Mouse (Mus musculus) midbrain, embryonic 12.5 days (tissue): ENCODE data around the gene Ap2b1. TPM values are rescaled to one million over a fixed set of nuclear protein-coding genes. Genes with fewer than 3 reads are reported as not detected.

ENCODE experiments used
- ATAC-seq: fragments of 200-750 bp; cut with Nextera tagmentation; 2 replicates; pipeline ENCODE4 v1.8.0; 2017; ENCODE audit warnings: low read depth, moderate TSS enrichment, moderate library complexity; ENCODE audit not compliant: low FRiP score
- H3K27ac ChIP-seq: fragments of 300-500 bp; sonication (generic); replicated peaks from 2 replicates; pipeline ENCODE4 v1.5.1; 2016; ENCODE audit warnings: mild to moderate bottlenecking
- H3K27me3 ChIP-seq: fragments of 300-500 bp; sonication (generic); 2 replicates; pipeline ENCODE4 v1.6.1; 2016; ENCODE audit warnings: mild to moderate bottlenecking
- H3K36me3 ChIP-seq: fragments of 300-500 bp; sonication (generic); 2 replicates; pipeline ENCODE4 v1.6.1; 2016
- H3K4me1 ChIP-seq: fragments of 300-500 bp; sonication (generic); 2 replicates; pipeline ENCODE4 v1.6.1; 2016
- H3K4me2 ChIP-seq: fragments of 300-500 bp; sonication (generic); replicated peaks from 2 replicates; pipeline ENCODE4 v1.6.1; 2016; ENCODE audit warnings: mild to moderate bottlenecking, moderate library complexity
- H3K4me3 ChIP-seq: fragments of 300-500 bp; sonication (generic); 2 replicates; pipeline ENCODE4 v1.5.1; 2016; ENCODE audit warnings: mild to moderate bottlenecking
- H3K9ac ChIP-seq: fragments of 300-500 bp; sonication (generic); replicated peaks from 2 replicates; pipeline ENCODE4 v1.6.1; 2016; ENCODE audit warnings: mild to moderate bottlenecking, moderate library complexity
- H3K9me3 ChIP-seq: fragments of 300-500 bp; sonication (generic); 2 replicates; pipeline ENCODE4 v1.6.1; 2016; ENCODE audit warnings: mild to moderate bottlenecking
- WGBS: fragments of 180-500 bp; shearing (Covaris S2); methylation state at CpG from one replicate; pipeline ENCODE4 v1.1.7; 2016; 5-methylcytosine and 5-hydroxymethylcytosine counted together
- polyA plus RNA-seq: library from polyadenylated mRNA; unstranded; fragments of >200 nt; fragmentation: Nextera tagmentation; extraction: Ambion mirVana; gene quantifications from 2 replicates; pipeline ENCODE4 v1.2.1, GENCODE M21; 2016

Ap2b1 gene
- polyA plus RNA-seq, 1 experiment from 2014 or later: 107 TPM

DNA sequence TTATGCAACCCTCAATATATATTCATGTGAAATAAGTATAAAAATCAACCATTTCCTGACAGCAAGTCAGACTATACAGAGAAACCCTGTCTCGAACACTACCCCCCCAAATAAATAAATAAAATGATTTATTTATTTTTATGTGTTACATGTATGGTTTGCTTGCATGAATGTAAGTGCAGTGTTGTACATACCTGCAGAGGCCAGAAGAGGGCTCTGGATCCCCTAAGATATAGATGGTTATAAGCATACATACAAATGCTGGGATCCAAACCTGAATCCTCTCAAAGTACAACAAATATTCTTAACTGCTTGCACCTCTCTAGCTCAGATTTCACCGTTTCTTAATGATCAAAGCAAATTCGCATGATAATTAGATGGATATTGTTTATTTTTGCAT is 58.6 kb downstream of the Ap2b1 start:
- H3K4me3 ChIP-seq: no peak overlapping the region
- 63% methylated on average over 3 of the region's 3 CpGs for WGBS
- H3K27ac ChIP-seq: no peak overlapping the region
- H3K36me3 ChIP-seq: peaks cover 13% of the 10 kb centered on the region
- H3K27me3 ChIP-seq: no peaks in the 10 kb centered on the region
- no peak overlapping the region for H3K9ac ChIP-seq
- no peak for ATAC-seq
- no peak overlapping the region for H3K4me2 ChIP-seq
- no peaks in the 10 kb centered on the region; the same call in 1 of the 2 replicates for H3K4me1 ChIP-seq
- no peaks in the 10 kb centered on the region for H3K9me3 ChIP-seq

GRCm38 (mm10) chr11:83364656-83365055 is 65.8 kb downstream of the Ap2b1 start:
- Histone ChIP-seq H3K9me3 (no peaks in the 10 kb centered on the region), H3K4me3 (no peak overlapping the region), H3K4me1 (no peaks in the 10 kb centered on the region), H3K27ac (no peak overlapping the region), H3K4me2 (no peak overlapping the region), H3K27me3 (no peaks in the 10 kb centered on the region), H3K36me3 (peaks cover 49% of the 10 kb centered on the region), H3K9ac (no peak overlapping the region)
- WGBS: 96% methylated on average over 6 of the region's 6 CpGs
- no peak for ATAC-seq

DNA sequence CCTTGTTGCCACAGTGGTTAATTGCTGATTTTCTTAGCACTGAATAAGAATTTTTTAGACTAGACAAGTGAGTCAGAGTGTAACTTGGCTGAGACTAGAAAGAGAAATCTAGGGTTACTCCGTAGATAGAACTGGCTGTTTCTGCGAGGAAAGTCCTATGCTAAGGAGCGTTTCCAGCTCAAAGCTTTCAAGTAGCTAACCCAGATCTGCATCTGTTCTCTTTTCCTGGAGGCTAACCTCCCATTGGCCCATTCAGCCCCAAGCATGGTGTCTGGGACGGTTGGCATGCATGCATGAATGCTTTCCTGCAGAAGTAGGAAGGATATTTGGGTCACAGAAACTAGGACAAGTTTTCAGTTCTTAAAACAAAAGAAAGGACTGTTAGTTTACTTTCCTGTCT is 72.4 kb downstream of the Ap2b1 start:
- H3K9ac ChIP-seq: no peak overlapping the region
- no peaks in the 10 kb centered on the region for H3K9me3 ChIP-seq
- ATAC-seq: no peak
- H3K27ac ChIP-seq: no peak overlapping the region
- no peaks in the 10 kb centered on the region for H3K27me3 ChIP-seq
- H3K4me3 ChIP-seq: no peak overlapping the region
- H3K4me2 ChIP-seq: no peak overlapping the region
- WGBS: 89% methylated on average over 4 of the region's 4 CpGs
- H3K4me1 ChIP-seq: no peaks in the 10 kb centered on the region
- peaks cover 74% of the 10 kb centered on the region for H3K36me3 ChIP-seq

DNA sequence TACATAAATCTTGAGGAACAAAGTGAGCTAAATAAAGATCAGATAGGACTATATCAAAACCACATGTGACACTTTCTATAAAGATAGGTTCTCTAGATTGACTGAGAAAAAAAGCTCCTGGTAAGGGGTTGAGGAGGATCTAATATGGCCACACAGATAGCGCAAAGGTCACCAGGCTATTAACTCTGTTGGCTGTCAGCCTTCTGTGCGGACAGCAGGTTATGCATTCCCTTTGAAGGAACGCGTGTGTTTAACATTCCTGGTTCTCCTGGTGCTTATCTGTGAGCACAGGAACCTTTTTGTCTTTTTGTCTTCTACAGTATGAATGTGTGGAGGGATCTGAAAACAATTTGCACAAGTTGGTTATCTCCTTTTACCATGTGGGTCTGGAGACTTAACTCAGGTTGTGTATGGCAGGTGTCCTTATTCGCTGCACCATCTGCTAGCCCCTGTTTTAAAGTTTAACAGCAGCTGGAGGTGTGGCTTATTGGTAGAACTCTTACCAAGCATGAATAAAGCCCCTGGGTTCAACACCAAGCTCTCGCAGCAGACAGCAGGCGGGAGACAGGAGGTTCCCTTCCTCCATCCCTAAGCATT is 81.0 kb downstream of the Ap2b1 start:
- Histone ChIP-seq H3K4me1 (peaks cover 10% of the 10 kb centered on the region; the same call in 1 of the 2 replicates), H3K27ac (no peak overlapping the region), H3K36me3 (peaks cover 36% of the 10 kb centered on the region; the same call in 1 of the 2 replicates), H3K9me3 (no peaks in the 10 kb centered on the region), H3K4me2 (no peak overlapping the region), H3K4me3 (no peak overlapping the region), H3K27me3 (no peaks in the 10 kb centered on the region), H3K9ac (no peak overlapping the region)
- WGBS: 85% methylated on average over 7 of the region's 7 CpGs
- no peak for ATAC-seq

DNA sequence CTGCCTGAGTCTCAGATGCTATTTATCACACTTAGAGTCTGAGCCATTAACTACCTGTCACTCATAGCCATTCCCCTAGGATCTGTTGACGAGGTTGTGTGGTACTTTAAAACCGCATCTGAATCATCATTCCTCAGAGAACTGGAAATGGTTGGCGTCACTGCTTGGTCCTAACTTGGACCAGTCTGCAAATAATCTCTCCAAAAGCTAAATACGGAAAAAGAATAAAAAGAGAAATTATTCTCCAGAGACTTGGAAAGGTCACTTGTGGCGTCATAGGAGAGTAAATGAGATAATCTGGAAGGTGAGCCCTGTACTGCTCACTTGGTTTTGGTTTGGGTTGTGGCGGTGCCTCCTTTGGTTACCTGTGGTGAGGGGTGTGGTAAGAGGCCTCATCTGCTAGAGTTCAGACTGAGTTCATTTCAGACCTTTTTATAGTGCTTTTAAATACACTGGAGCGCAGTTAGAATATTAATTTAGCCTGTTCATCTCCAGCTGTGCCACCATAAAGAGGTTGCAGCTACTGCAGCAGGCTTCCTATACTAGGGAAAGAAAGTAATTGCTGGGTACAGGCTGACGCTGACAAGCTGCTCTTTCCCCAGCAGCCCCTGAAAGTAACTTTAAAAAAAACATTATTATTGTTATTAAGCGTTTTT is 84.2 kb downstream of the Ap2b1 start:
- H3K27ac ChIP-seq: no peak overlapping the region
- H3K4me2 ChIP-seq: no peak overlapping the region

DNA sequence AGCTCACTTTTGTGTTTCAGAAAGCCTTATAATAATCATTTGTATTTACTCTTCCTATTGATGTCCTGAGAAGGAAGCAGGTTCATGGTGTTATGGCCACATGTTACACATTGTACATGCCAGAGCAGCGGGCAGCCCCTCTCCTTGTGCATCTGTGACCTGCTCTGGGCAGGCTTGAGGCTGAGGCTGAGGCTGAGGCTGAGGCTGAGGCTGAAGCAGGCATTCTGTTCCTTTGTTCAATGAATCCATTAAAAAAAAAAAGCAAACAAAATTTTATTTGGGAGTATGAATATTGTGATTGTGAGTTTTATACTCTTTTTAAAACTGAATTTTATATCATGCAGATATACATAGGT is 84.7 kb downstream of the Ap2b1 start:
- Histone ChIP-seq H3K4me2 (no peak overlapping the region), H3K27me3 (no peaks in the 10 kb centered on the region), H3K27ac (no peak overlapping the region), H3K36me3 (peaks cover 17% of the 10 kb centered on the region), H3K4me3 (no peak overlapping the region), H3K4me1 (peaks cover 10% of the 10 kb centered on the region; the same call in 1 of the 2 replicates), H3K9me3 (no peaks in the 10 kb centered on the region), H3K9ac (no peak overlapping the region)
- no peak for ATAC-seq
- 100% methylated on average over 1 of the region's 1 CpGs for WGBS

More for the DNA sequence above, 84.2 kb downstream of the Ap2b1 start:
- peaks cover 16% of the 10 kb centered on the region for H3K36me3 ChIP-seq
- no peaks in the 10 kb centered on the region for H3K9me3 ChIP-seq
- H3K27me3 ChIP-seq: no peaks in the 10 kb centered on the region
- no peak overlapping the region for H3K4me3 ChIP-seq
- peaks cover 10% of the 10 kb centered on the region; the same call in 1 of the 2 replicates for H3K4me1 ChIP-seq
- 66% methylated on average over 9 of the region's 9 CpGs for WGBS
- H3K9ac ChIP-seq: no peak overlapping the region
- no peak for ATAC-seq

DNA sequence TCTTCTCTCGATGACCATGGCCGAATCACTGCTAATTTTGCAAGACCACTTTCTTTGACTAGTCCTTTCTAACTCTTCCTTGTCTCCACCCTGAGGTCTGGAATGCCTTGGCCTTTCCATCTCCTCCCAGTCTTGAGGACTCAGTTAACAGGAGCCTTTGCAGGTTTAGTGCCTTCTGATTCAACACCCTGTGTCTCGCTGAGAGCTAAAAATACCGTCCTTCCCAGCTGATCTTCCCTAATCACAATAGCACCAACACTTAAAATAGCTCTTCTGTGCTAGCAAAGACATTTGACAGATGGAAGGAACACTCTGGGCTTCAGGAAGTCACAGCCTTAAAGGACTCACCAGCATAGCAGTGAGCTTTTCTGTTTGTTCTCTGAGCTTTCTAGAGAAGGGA is 94.2 kb downstream of the Ap2b1 start:
- Histone ChIP-seq H3K4me3 (no peak overlapping the region), H3K9me3 (no peaks in the 10 kb centered on the region), H3K9ac (no peak overlapping the region), H3K27me3 (no peaks in the 10 kb centered on the region), H3K4me1 (peaks cover 13% of the 10 kb centered on the region), H3K4me2 (no peak overlapping the region), H3K27ac (no peak overlapping the region), H3K36me3 (peaks cover 59% of the 10 kb centered on the region)
- WGBS: 95% methylated on average over 4 of the region's 4 CpGs
- no peak for ATAC-seq

- H3K9ac ChIP-seq: no peak overlapping the region
- H3K4me2 ChIP-seq: peak overlapping the region; percentile 25; the same call in 1 of the 2 replicates
- H3K27me3 ChIP-seq: no peaks in the 10 kb centered on the region
- H3K4me3 ChIP-seq: no peak overlapping the region
- H3K36me3 ChIP-seq: peaks cover 62% of the 10 kb centered on the region
- peak overlapping the region; percentile 60; the same call in 1 of the 2 replicates for H3K27ac ChIP-seq
- H3K9me3 ChIP-seq: no peaks in the 10 kb centered on the region
- WGBS: 18% methylated on average over 6 of the region's 6 CpGs
- no peak; the same call in 1 of the 2 replicates for ATAC-seq
- peaks cover 13% of the 10 kb centered on the region for H3K4me1 ChIP-seq
Observed at GRCm38 (mm10) chr11:83394802-83395439, 96.1 kb downstream of the Ap2b1 start.

DNA sequence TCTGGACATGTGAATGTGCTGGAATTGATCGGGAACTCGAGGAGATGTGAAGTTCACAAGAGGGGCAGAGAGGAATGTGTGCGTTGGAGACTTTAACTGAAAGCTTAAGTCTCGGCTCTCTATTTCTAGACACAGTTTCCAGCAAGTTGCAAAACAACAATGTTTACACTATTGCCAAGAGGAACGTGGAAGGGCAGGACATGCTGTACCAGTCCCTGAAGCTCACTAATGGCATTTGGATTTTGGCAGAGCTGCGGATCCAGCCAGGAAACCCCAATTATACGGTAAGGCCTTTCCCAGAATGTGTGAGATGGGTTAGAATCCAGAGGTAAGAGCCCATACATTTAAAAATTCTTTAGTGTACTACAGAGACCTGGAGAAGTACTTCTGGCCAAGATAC is 98.8 kb downstream of the Ap2b1 start:
- Histone ChIP-seq H3K9me3 (no peaks in the 10 kb centered on the region), H3K4me3 (no peak overlapping the region), H3K36me3 (peaks cover 42% of the 10 kb centered on the region), H3K27ac (no peak overlapping the region), H3K4me2 (no peak overlapping the region), H3K4me1 (peaks cover 13% of the 10 kb centered on the region), H3K27me3 (no peaks in the 10 kb centered on the region), H3K9ac (no peak overlapping the region)
- no peak for ATAC-seq
- WGBS: 92% methylated on average over 7 of the region's 7 CpGs

- H3K9ac ChIP-seq: no peak overlapping the region
- H3K4me2 ChIP-seq: no peak overlapping the region
- peaks cover 42% of the 10 kb centered on the region for H3K36me3 ChIP-seq
- ATAC-seq: no peak
- no peaks in the 10 kb centered on the region for H3K27me3 ChIP-seq
- H3K27ac ChIP-seq: no peak overlapping the region
- peaks cover 13% of the 10 kb centered on the region for H3K4me1 ChIP-seq
- no peaks in the 10 kb centered on the region for H3K9me3 ChIP-seq
- 90% methylated on average over 5 of the region's 5 CpGs for WGBS
- no peak overlapping the region for H3K4me3 ChIP-seq
Observed at GRCm38 (mm10) chr11:83398724-83399123, 99.9 kb downstream of the Ap2b1 start.

GRCm38 (mm10) chr11:83403787-83404186 is 105.0 kb downstream of the Ap2b1 start:
- Histone ChIP-seq H3K27ac (no peak overlapping the region), H3K36me3 (peaks cover 26% of the 10 kb centered on the region), H3K4me1 (peaks cover 1% of the 10 kb centered on the region; the same call in 1 of the 2 replicates), H3K9ac (no peak overlapping the region), H3K4me3 (no peak overlapping the region), H3K27me3 (no peaks in the 10 kb centered on the region; the same call in 1 of the 2 replicates), H3K9me3 (no peaks in the 10 kb centered on the region), H3K4me2 (no peak overlapping the region)
- 87% methylated on average over 7 of the region's 7 CpGs for WGBS
- no peak for ATAC-seq

DNA sequence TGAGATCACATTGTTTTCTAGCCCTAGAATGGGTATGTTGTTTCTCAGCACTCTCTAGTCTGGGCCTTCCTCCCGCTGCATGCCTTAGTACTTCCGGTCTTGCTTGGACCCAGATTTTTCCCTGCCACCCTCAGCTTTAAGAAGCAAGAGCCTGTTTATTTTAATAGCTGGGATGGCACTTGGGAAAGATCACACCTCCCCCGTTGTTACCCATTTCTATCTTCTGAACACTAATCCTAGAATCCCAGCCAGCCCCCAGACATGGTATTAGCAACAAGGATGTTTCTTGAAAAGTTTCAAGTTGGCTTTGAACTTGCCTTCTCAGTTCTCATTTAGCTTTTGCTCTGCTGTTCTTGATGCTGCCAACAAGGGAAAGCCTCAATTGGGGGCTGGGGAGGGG is 107.6 kb downstream of the Ap2b1 start:
- H3K27ac ChIP-seq: no peak overlapping the region
- H3K4me1 ChIP-seq: peaks cover 15% of the 10 kb centered on the region
- ATAC-seq: no peak
- H3K27me3 ChIP-seq: peaks cover 7% of the 10 kb centered on the region; the same call in 1 of the 2 replicates
- H3K9me3 ChIP-seq: no peaks in the 10 kb centered on the region
- 68% methylated on average over 3 of the region's 3 CpGs for WGBS
- H3K9ac ChIP-seq: no peak overlapping the region
- H3K36me3 ChIP-seq: peaks cover 20% of the 10 kb centered on the region
- H3K4me3 ChIP-seq: no peak overlapping the region
- H3K4me2 ChIP-seq: no peak overlapping the region
